Mouse (Mus musculus): Measurements from ENCODE around the gene Timm29. TPM values are rescaled to one million over a fixed set of nuclear protein-coding genes. Genes with fewer than 3 reads are reported as not detected.

Gene Timm29
- polyA plus RNA-seq, 1 experiment from 2014 or later: 18.4 TPM

DNA sequence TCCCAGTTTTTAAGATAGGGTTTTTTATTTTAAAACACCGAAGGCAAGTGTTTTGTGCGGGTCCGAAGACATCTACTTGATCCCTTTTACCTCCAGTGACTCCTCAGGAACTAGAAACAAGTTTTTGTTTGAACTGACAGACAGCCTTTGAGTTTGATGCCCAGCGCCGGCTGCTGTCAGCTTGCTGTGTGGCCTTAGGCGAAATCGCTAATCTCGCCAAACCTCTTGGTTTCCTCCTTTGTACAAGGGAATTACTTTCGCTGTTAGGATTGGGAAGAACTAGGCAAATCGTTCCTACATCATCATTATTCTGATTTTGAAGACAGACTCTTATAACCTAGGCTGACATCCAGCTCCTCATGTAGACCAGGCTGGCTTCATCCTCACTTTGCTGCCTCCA, 24.5 kb downstream of the Timm29 start:
- 2% methylated on average over 10 of the region's 10 CpGs for WGBS (ENCODE audit: insufficient replicate concordance)
- no peak for ATAC-seq (ENCODE audit: insufficient read depth)
- H3K9ac ChIP-seq: peak overlapping the region; percentile 79
- peak overlapping the region; percentile 71 for H3K4me3 ChIP-seq (replicated peaks)
- H3K4me1 ChIP-seq (replicated peaks): peaks cover 39% of the 10 kb centered on the region
- peak overlapping the region; percentile 90 for H3K4me2 ChIP-seq
- H3K27me3 ChIP-seq: no peaks in the 10 kb centered on the region
- H3K27ac ChIP-seq (replicated peaks): peak overlapping the region; percentile 81
- peaks cover 8% of the 10 kb centered on the region; the same call in 1 of the 2 replicates for H3K36me3 ChIP-seq (replicated peaks)
- H3K9me3 ChIP-seq (replicated peaks): no peaks in the 10 kb centered on the region

DNA sequence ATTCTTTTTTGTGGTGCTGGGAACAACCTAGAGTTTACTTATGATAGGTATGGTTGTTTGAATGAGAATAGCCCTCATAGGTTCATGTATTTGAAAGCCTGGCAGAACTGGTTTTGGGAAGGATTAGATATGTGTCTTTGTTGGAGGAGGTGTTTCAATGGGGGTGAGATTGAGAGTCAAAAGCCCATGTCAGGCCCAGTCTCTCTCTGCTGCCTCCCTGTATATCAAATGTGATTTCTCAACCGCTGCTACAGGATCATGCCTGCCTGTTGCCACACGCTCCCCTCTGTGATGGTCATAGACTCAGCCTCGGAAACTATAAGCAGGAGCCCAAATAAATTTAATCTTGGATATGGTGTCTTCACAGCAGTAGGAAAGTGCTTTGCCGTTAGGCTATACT, 27.7 kb downstream of the Timm29 start:
- Histone ChIP-seq H3K9ac (no peak overlapping the region), H3K36me3 (replicated peaks) (peaks cover 8% of the 10 kb centered on the region; the same call in 1 of the 2 replicates), H3K27ac (replicated peaks) (no peak overlapping the region), H3K27me3 (no peaks in the 10 kb centered on the region), H3K4me3 (replicated peaks) (no peak overlapping the region), H3K9me3 (replicated peaks) (no peaks in the 10 kb centered on the region), H3K4me2 (no peak overlapping the region), H3K4me1 (replicated peaks) (peaks cover 48% of the 10 kb centered on the region)
- no peak for ATAC-seq (ENCODE audit: insufficient read depth)
- WGBS (ENCODE audit: insufficient replicate concordance): 77% methylated on average over 4 of the region's 4 CpGs

DNA sequence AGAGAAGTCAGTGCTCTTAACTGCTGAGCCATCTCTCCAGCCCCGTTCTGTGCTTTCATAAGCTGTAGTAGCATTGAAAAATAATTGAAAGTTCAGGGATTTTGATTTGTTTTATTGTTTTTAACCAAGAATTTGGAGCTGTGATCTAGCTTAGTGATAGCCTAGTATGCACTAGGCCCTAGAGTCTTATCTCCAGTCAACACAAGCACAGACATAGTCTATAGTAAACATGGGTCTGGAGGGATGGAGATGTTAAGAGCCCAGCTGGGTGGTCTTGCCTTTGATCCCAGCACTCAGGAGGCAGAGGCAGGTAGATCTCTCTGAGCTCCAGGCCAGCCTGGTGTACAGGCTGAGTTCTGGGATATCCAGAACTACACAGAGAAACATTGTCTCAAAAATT, 30.2 kb downstream of the Timm29 start:
- H3K27me3 ChIP-seq: no peaks in the 10 kb centered on the region
- no peaks in the 10 kb centered on the region for H3K9me3 ChIP-seq (replicated peaks)
- H3K4me2 ChIP-seq: no peak overlapping the region
- no peak overlapping the region for H3K4me3 ChIP-seq (replicated peaks)
- 0 out of 2 replicates have a peak overlapping the region, but pooled peaks have one; percentile 10 for H3K27ac ChIP-seq (replicated peaks)
- WGBS (ENCODE audit: insufficient replicate concordance): 67% methylated on average over 1 of the region's 1 CpGs
- H3K4me1 ChIP-seq (replicated peaks): peaks cover 43% of the 10 kb centered on the region
- no peak; the same call in 1 of the 2 replicates for ATAC-seq (ENCODE audit: insufficient read depth)
- peaks cover 8% of the 10 kb centered on the region; the same call in 1 of the 2 replicates for H3K36me3 ChIP-seq (replicated peaks)
- no peak overlapping the region for H3K9ac ChIP-seq

- Histone ChIP-seq H3K27me3 (no peaks in the 10 kb centered on the region), H3K27ac (replicated peaks) (no peak overlapping the region), H3K9me3 (replicated peaks) (no peaks in the 10 kb centered on the region), H3K9ac (no peak overlapping the region), H3K4me3 (replicated peaks) (no peak overlapping the region), H3K4me1 (replicated peaks) (peaks cover 25% of the 10 kb centered on the region), H3K36me3 (replicated peaks) (no peaks in the 10 kb centered on the region), H3K4me2 (no peak overlapping the region)
- 78% methylated on average over 10 of the region's 10 CpGs for WGBS (ENCODE audit: insufficient replicate concordance)
- ATAC-seq (ENCODE audit: insufficient read depth): no peak
Observed at GRCm38 (mm10) chr9:21625342-21626339, 33.1 kb downstream of the Timm29 start.

DNA sequence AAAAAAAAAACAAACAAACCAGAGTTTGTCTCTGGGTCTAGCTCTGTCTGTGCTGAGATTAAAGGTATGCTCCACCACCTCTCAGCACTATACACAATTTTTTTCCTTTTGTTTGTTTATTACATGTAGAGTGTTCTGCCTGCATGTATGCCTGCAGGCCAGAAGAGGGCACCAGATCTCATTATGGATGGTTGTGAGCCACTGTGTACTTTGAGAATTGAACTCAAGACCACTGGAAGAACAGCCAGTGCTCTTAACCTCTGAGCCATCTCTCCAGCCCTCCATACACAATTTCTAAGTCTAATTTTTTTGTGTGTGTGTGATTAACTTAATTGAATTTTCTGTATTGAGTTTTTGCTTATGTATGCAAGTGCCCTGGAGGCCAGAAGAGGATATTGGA, 34.0 kb downstream of the Timm29 start:
- Histone ChIP-seq H3K9me3 (replicated peaks) (no peaks in the 10 kb centered on the region), H3K36me3 (replicated peaks) (peaks cover 6% of the 10 kb centered on the region), H3K4me3 (replicated peaks) (no peak overlapping the region), H3K27me3 (no peaks in the 10 kb centered on the region), H3K27ac (replicated peaks) (no peak overlapping the region), H3K4me2 (no peak overlapping the region), H3K4me1 (replicated peaks) (peaks cover 25% of the 10 kb centered on the region), H3K9ac (no peak overlapping the region)
- ATAC-seq (ENCODE audit: insufficient read depth): no peak

GRCm38 (mm10) chr9:21627145-21627795, 34.7 kb downstream of the Timm29 start:
- H3K4me1 ChIP-seq (replicated peaks): peaks cover 21% of the 10 kb centered on the region
- whole genome bisulfite sequencing (ENCODE audit: insufficient replicate concordance): 77% methylated on average over 5 of the region's 5 CpGs
- no peak overlapping the region for H3K9ac ChIP-seq
- H3K27ac ChIP-seq (replicated peaks): no peak overlapping the region
- H3K4me3 ChIP-seq (replicated peaks): no peak overlapping the region
- H3K36me3 ChIP-seq (replicated peaks): peaks cover 6% of the 10 kb centered on the region
- no peak overlapping the region for H3K4me2 ChIP-seq
- no peaks in the 10 kb centered on the region for H3K9me3 ChIP-seq (replicated peaks)
- ATAC-seq (ENCODE audit: insufficient read depth): no peak
- no peaks in the 10 kb centered on the region for H3K27me3 ChIP-seq

DNA sequence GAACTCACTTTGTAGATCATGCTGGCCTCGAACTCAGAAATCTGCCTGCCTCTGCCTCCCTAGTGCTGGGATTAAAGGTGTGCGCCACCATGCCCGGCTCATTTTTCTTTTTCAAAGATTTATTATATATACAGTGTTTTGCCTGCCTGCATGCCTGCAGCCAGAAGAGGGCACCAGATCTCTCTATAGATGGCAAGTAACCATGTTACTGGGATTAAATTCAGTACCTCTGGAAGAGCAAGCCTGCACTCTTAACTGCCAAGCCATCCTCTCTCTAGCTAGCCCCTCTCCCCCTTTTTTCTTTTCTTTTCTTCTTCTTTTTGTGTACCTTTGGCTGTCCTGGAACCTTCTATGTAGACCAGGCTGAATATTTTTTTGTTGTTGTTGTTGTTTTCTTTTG, 38.2 kb downstream of the Timm29 start:
- H3K9me3 ChIP-seq (replicated peaks): no peaks in the 10 kb centered on the region
- H3K9ac ChIP-seq: no peak overlapping the region
- no peak for ATAC-seq (ENCODE audit: insufficient read depth)
- no peaks in the 10 kb centered on the region for H3K27me3 ChIP-seq
- H3K36me3 ChIP-seq (replicated peaks): peaks cover 37% of the 10 kb centered on the region
- no peak overlapping the region for H3K4me2 ChIP-seq
- no peak overlapping the region for H3K4me3 ChIP-seq (replicated peaks)
- peaks cover 7% of the 10 kb centered on the region for H3K4me1 ChIP-seq (replicated peaks)
- 59% methylated on average over 3 of the region's 3 CpGs for WGBS (ENCODE audit: insufficient replicate concordance)
- no peak overlapping the region for H3K27ac ChIP-seq (replicated peaks)

DNA sequence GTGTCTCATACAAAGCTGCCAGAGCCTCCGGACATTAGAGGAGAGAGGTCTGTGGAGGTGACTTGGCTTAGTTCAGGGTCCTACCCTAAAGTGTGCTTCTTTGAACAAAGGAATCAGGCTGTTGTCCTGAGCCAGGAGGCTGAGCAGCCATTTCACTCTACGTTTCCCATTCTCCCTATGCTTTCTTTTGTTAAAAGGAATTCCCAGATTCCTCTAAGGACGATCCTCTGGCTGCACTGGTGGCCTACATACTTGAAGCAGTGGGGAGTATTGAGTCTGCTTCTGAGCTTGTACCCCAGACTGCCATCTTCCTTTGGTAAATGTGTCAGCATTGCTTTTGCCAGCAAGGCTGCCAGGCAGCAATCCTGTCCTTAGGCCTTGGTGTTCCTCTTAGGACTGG, 40.6 kb downstream of the Timm29 start:
- H3K4me3 ChIP-seq (replicated peaks): no peak overlapping the region
- ATAC-seq (ENCODE audit: insufficient read depth): no peak
- H3K9ac ChIP-seq: no peak overlapping the region
- no peak overlapping the region for H3K4me2 ChIP-seq
- no peaks in the 10 kb centered on the region for H3K27me3 ChIP-seq
- peaks cover 61% of the 10 kb centered on the region for H3K36me3 ChIP-seq (replicated peaks)
- no peaks in the 10 kb centered on the region for H3K4me1 ChIP-seq (replicated peaks)
- 81% methylated on average over 3 of the region's 3 CpGs for WGBS (ENCODE audit: insufficient replicate concordance)
- no peak overlapping the region for H3K27ac ChIP-seq (replicated peaks)
- no peaks in the 10 kb centered on the region for H3K9me3 ChIP-seq (replicated peaks)

GRCm38 (mm10) chr9:21635639-21636038, 43.1 kb downstream of the Timm29 start:
- Histone ChIP-seq H3K36me3 (replicated peaks) (peaks cover 87% of the 10 kb centered on the region), H3K4me1 (replicated peaks) (no peaks in the 10 kb centered on the region), H3K4me2 (no peak overlapping the region), H3K27me3 (no peaks in the 10 kb centered on the region), H3K9me3 (replicated peaks) (no peaks in the 10 kb centered on the region), H3K27ac (replicated peaks) (no peak overlapping the region), H3K4me3 (replicated peaks) (no peak overlapping the region), H3K9ac (no peak overlapping the region)
- ATAC-seq (ENCODE audit: insufficient read depth): no peak
- WGBS (ENCODE audit: insufficient replicate concordance): 87% methylated on average over 7 of the region's 7 CpGs

GRCm38 (mm10) chr9:21639031-21639430, 46.5 kb downstream of the Timm29 start:
- Histone ChIP-seq H3K27me3 (no peaks in the 10 kb centered on the region), H3K9me3 (replicated peaks) (no peaks in the 10 kb centered on the region), H3K9ac (no peak overlapping the region), H3K27ac (replicated peaks) (no peak overlapping the region), H3K4me3 (replicated peaks) (no peak overlapping the region), H3K36me3 (replicated peaks) (peaks cover 100% of the 10 kb centered on the region), H3K4me2 (no peak overlapping the region), H3K4me1 (replicated peaks) (no peaks in the 10 kb centered on the region)
- WGBS (ENCODE audit: insufficient replicate concordance): 89% methylated on average over 11 of the region's 11 CpGs
- ATAC-seq (ENCODE audit: insufficient read depth): no peak

Data from liver, embryonic 15.5 days (tissue).